Mouse (Mus musculus) heart, postnatal 14 days (tissue): ENCODE measurements around the gene Adgrf2. TPM values are rescaled to one million over a fixed set of nuclear protein-coding genes. Genes with fewer than 3 reads are reported as not detected.

Experiments
- total RNA-seq, 2 experiments: library from RNA; stranded (reverse); gene quantifications; 2 replicates each; pipeline ENCODE4 v1.2.3; 2021

The Adgrf2 gene
- total RNA-seq, 2 experiments from 2014 or later = 0.10 to 0.32 TPM

Other genes starting within 250 kb of the Adgrf2 start
- gene Opn5, start 130.8 kb downstream of the Adgrf2 start, total RNA-seq = not detected
- gene Adgrf4, start 49.9 kb downstream of the Adgrf2 start, total RNA-seq = under 1 TPM; 0.26 to 0.27 TPM
- gene Cd2ap, start 134.5 kb upstream of the Adgrf2 start, total RNA-seq = 10 to 100 TPM; 30.7 to 32.7 TPM